Mouse (Mus musculus) lung, embryonic 15.5 days (tissue): ENCODE data around the gene Ephb1. TPM values are rescaled to one million over a fixed set of nuclear protein-coding genes. Genes with fewer than 3 reads are reported as not detected.

Experiments
- ATAC-seq: fragments of 200-750 bp; cut with Nextera tagmentation; 2 replicates; pipeline ENCODE4 v1.8.0; 2017; ENCODE audit warnings: moderate number of reproducible peaks, borderline replicate concordance; ENCODE audit not compliant: low FRiP score, low TSS enrichment; ENCODE audit errors: extremely low read depth
- H3K27ac ChIP-seq: fragments of 300-500 bp; sonication (generic); 2 replicates; pipeline ENCODE4 v1.5.1; 2015; ENCODE audit warnings: moderate library complexity, mild to moderate bottlenecking, inconsistent platforms
- H3K27me3 ChIP-seq: fragments of 300-500 bp; sonication (generic); 2 replicates; pipeline ENCODE4 v1.6.1; 2015; ENCODE audit warnings: inconsistent platforms
- H3K36me3 ChIP-seq: fragments of 300-500 bp; sonication (generic); 2 replicates; pipeline ENCODE4 v1.6.1; 2015; ENCODE audit warnings: inconsistent platforms
- H3K4me1 ChIP-seq: fragments of 300-500 bp; sonication (generic); 2 replicates; pipeline ENCODE4 v1.6.1; 2015; ENCODE audit warnings: inconsistent platforms
- H3K4me2 ChIP-seq: fragments of 300-500 bp; sonication (generic); 2 replicates; pipeline ENCODE4 v1.6.1; 2015; ENCODE audit warnings: inconsistent platforms, mild to moderate bottlenecking, moderate library complexity
- H3K4me3 ChIP-seq: fragments of 300-500 bp; sonication (generic); 2 replicates; pipeline ENCODE4 v1.5.1; 2015; ENCODE audit warnings: mild to moderate bottlenecking, inconsistent platforms
- H3K9ac ChIP-seq: fragments of 300-500 bp; sonication (generic); 2 replicates; pipeline ENCODE4 v1.6.1; 2015; ENCODE audit warnings: inconsistent platforms
- H3K9me3 ChIP-seq: fragments of 300-500 bp; sonication (generic); 2 replicates; pipeline ENCODE4 v1.6.1; 2016; ENCODE audit warnings: inconsistent platforms
- WGBS: fragments of 180-500 bp; shearing (Covaris S2); methylation state at CpG from one replicate; pipeline ENCODE4 v1.1.7; 2015; 5-methylcytosine and 5-hydroxymethylcytosine counted together
- polyA plus RNA-seq: library from polyadenylated mRNA; unstranded; fragments of >200 nt; fragmentation: Nextera tagmentation; extraction: Ambion mirVana; gene quantifications from 2 replicates; pipeline ENCODE4 v1.2.1, GENCODE M21; 2015

Gene Ephb1
- polyA plus RNA-seq, 1 experiment from 2014 or later, result 1.8 TPM

- H3K4me2 ChIP-seq, result no peak overlapping the region
- H3K27me3 ChIP-seq, result no peaks in the 10 kb centered on the region
- H3K9ac ChIP-seq, result no peak overlapping the region
- WGBS, result 66% methylated on average over 6 of the region's 6 CpGs
- no peak overlapping the region for H3K4me3 ChIP-seq
- H3K9me3 ChIP-seq, result no peaks in the 10 kb centered on the region
- H3K4me1 ChIP-seq, result no peaks in the 10 kb centered on the region
- no peak overlapping the region for H3K27ac ChIP-seq
- no peaks in the 10 kb centered on the region for H3K36me3 ChIP-seq
- ATAC-seq, result no peak
Measured at GRCm38 (mm10) chr9:102231248-102231647, 123.2 kb downstream of the Ephb1 start.

GRCm38 (mm10) chr9:102216746-102217566 is 137.5 kb downstream of the Ephb1 start:
- H3K27me3 ChIP-seq, result no peaks in the 10 kb centered on the region
- no peak overlapping the region for H3K27ac ChIP-seq
- WGBS, result 35% methylated on average over 7 of the region's 7 CpGs
- H3K4me2 ChIP-seq, result no peak overlapping the region
- peaks cover 11% of the 10 kb centered on the region for H3K4me1 ChIP-seq
- H3K36me3 ChIP-seq, result no peaks in the 10 kb centered on the region
- peak; percentile 42; the same call in 1 of the 2 replicates for ATAC-seq
- no peak overlapping the region for H3K9ac ChIP-seq
- no peaks in the 10 kb centered on the region for H3K9me3 ChIP-seq
- no peak overlapping the region for H3K4me3 ChIP-seq

DNA sequence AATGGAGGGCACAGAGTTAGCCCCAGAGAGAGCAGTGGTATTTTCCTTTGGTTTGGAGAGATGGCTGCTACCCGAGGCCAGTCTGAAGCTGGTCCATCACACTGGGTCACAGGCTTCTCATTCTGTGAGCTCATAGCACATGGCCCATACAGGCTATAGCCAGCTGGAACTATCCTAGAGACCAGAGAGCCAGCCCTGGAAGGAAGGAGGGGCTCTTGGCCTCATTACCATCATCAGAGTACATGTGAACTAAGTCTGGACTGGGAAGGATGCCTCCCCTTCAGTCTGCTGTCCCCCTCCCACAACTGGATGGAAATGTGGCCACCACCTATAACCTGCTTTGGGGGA is 142.5 kb downstream of the Ephb1 start:
- H3K4me2 ChIP-seq, result no peak overlapping the region
- no peak overlapping the region for H3K9ac ChIP-seq
- H3K27me3 ChIP-seq, result no peaks in the 10 kb centered on the region
- H3K4me3 ChIP-seq, result no peak overlapping the region
- WGBS, result 38% methylated on average over 1 of the region's 1 CpGs
- H3K9me3 ChIP-seq, result no peaks in the 10 kb centered on the region
- ATAC-seq, result no peak
- H3K4me1 ChIP-seq, result peaks cover 11% of the 10 kb centered on the region
- no peak overlapping the region for H3K27ac ChIP-seq
- H3K36me3 ChIP-seq, result no peaks in the 10 kb centered on the region

- H3K36me3 ChIP-seq, result no peaks in the 10 kb centered on the region
- no peak for ATAC-seq
- no peaks in the 10 kb centered on the region for H3K27me3 ChIP-seq
- no peaks in the 10 kb centered on the region for H3K9me3 ChIP-seq
- no peak overlapping the region for H3K27ac ChIP-seq
- WGBS, result 50% methylated on average over 9 of the region's 10 CpGs
- H3K4me3 ChIP-seq, result no peak overlapping the region
- no peak overlapping the region for H3K4me2 ChIP-seq
- H3K4me1 ChIP-seq, result peaks cover 5% of the 10 kb centered on the region
- H3K9ac ChIP-seq, result no peak overlapping the region
Measured at GRCm38 (mm10) chr9:102211296-102212035, 143.0 kb downstream of the Ephb1 start.

DNA sequence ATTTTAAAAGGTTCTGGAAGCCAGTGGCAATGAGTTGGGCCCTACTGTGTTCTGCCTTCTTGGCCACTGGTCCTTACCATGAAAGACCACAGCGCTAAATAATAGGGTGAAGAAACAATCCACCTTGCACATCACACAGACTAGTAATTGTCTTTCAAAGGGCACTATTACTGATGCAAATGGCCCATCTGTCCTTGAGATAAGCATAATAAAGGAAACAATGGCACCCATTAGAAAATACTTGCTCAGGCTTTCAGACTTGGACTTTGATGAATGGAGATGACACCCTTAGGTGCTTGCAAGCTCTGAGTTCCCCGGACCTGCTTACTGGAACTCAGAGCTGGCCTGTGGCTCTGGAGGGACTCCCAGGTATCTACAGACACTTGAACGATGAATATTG is 149.0 kb downstream of the Ephb1 start:
- no peak overlapping the region for H3K27ac ChIP-seq

DNA sequence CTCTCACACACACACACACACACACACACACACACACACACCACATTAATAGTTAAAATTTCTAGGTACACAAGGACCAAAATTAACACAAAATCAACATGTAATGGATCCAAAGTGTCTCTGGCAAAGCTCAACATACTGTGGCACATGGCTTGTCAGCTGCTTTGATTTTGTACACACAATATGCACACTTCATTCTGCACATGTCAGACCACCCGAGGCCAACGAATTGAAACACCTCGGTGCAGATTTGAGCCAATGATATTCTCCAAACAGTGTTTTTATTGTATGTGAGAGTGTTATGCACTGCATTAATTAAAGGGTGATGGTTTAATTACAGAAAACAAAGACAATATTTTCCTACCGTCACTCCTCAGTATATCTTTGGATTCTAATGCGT is 152.6 kb downstream of the Ephb1 start:
- H3K27ac ChIP-seq, result no peak overlapping the region
- no peaks in the 10 kb centered on the region for H3K4me1 ChIP-seq
- no peak for ATAC-seq
- H3K4me2 ChIP-seq, result no peak overlapping the region
- H3K27me3 ChIP-seq, result no peaks in the 10 kb centered on the region
- H3K4me3 ChIP-seq, result no peak overlapping the region
- H3K9me3 ChIP-seq, result no peaks in the 10 kb centered on the region
- no peaks in the 10 kb centered on the region for H3K36me3 ChIP-seq
- H3K9ac ChIP-seq, result no peak overlapping the region
- whole genome bisulfite sequencing, result 79% methylated on average over 5 of the region's 5 CpGs

More for the DNA sequence above, 149.0 kb downstream of the Ephb1 start:
- ATAC-seq, result no peak
- no peaks in the 10 kb centered on the region for H3K4me1 ChIP-seq
- 67% methylated on average over 3 of the region's 3 CpGs for WGBS
- no peak overlapping the region for H3K4me2 ChIP-seq
- no peak overlapping the region for H3K4me3 ChIP-seq
- no peaks in the 10 kb centered on the region for H3K27me3 ChIP-seq
- H3K36me3 ChIP-seq, result no peaks in the 10 kb centered on the region
- H3K9ac ChIP-seq, result no peak overlapping the region
- no peaks in the 10 kb centered on the region for H3K9me3 ChIP-seq

DNA sequence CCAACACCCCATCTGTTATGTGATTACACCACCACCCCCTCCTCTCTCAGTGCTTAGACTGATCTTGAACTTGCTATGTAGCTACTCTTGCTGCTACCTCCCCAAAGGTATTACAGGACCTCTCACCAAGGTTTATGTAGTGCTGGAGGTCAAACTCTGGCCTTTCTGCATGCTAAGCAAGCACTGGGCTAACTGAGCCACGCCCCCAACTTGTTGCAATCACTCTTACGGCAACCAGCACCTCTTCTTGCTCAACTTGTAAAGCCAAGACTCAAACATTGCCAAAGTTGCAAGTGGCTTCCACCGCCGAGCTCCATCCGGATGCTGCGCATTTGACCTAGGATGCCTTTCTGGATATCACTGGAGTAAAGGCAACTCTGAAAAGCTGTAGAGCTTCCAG is 157.6 kb downstream of the Ephb1 start:
- no peaks in the 10 kb centered on the region for H3K27me3 ChIP-seq
- H3K27ac ChIP-seq, result no peak overlapping the region
- no peak overlapping the region for H3K4me2 ChIP-seq
- H3K36me3 ChIP-seq, result no peaks in the 10 kb centered on the region
- no peak for ATAC-seq
- H3K4me1 ChIP-seq, result no peaks in the 10 kb centered on the region
- 79% methylated on average over 6 of the region's 6 CpGs for WGBS
- H3K4me3 ChIP-seq, result no peak overlapping the region
- H3K9me3 ChIP-seq, result no peaks in the 10 kb centered on the region
- H3K9ac ChIP-seq, result no peak overlapping the region

GRCm38 (mm10) chr9:102194063-102194462 is 160.4 kb downstream of the Ephb1 start:
- Histone ChIP-seq H3K4me2 (no peak overlapping the region), H3K27ac (no peak overlapping the region), H3K9ac (no peak overlapping the region), H3K4me1 (peaks cover 6% of the 10 kb centered on the region; the same call in 1 of the 2 replicates), H3K36me3 (no peaks in the 10 kb centered on the region), H3K9me3 (no peaks in the 10 kb centered on the region), H3K27me3 (no peaks in the 10 kb centered on the region), H3K4me3 (no peak overlapping the region)
- WGBS, result 64% methylated on average over 4 of the region's 4 CpGs
- ATAC-seq, result no peak

- Histone ChIP-seq H3K9me3 (no peaks in the 10 kb centered on the region), H3K27me3 (no peaks in the 10 kb centered on the region), H3K4me3 (no peak overlapping the region), H3K9ac (no peak overlapping the region), H3K4me2 (no peak overlapping the region), H3K4me1 (peaks cover 7% of the 10 kb centered on the region; the same call in 1 of the 2 replicates), H3K27ac (no peak overlapping the region), H3K36me3 (no peaks in the 10 kb centered on the region)
- 61% methylated on average over 13 of the region's 13 CpGs for WGBS
- ATAC-seq, result no peak
Measured at GRCm38 (mm10) chr9:102192724-102193685, 161.5 kb downstream of the Ephb1 start.

DNA sequence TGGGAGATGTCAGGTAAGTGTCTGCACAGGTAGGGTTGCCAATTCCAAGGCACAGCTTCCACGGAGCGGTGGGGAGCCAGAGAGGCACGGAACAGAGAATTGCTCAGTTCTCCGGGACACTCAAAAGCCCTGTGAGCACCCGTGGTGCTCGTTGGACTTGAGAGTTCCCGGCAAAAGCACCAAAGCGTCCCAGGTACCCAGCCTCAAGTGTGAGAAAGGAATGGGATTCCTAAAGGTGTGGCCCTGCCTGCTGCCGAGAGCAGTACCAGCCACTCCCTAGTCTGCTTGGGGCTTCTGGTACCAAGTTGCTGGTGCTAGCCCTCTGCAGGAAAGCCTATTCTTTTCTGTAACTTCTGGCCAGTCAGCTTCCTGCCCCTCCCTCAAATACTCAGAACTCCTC is 164.4 kb downstream of the Ephb1 start:
- Histone ChIP-seq H3K4me1 (peaks cover 7% of the 10 kb centered on the region; the same call in 1 of the 2 replicates), H3K9me3 (no peaks in the 10 kb centered on the region), H3K27ac (no peak overlapping the region), H3K27me3 (no peaks in the 10 kb centered on the region), H3K9ac (no peak overlapping the region), H3K4me2 (no peak overlapping the region), H3K36me3 (no peaks in the 10 kb centered on the region), H3K4me3 (no peak overlapping the region)
- no peak for ATAC-seq
- WGBS, result 64% methylated on average over 9 of the region's 9 CpGs

- Histone ChIP-seq H3K27ac (no peak overlapping the region), H3K4me1 (peaks cover 7% of the 10 kb centered on the region; the same call in 1 of the 2 replicates), H3K4me3 (no peak overlapping the region), H3K9ac (no peak overlapping the region), H3K27me3 (no peaks in the 10 kb centered on the region), H3K9me3 (no peaks in the 10 kb centered on the region), H3K4me2 (no peak overlapping the region), H3K36me3 (no peaks in the 10 kb centered on the region)
- ATAC-seq, result no peak
- 40% methylated on average over 11 of the region's 11 CpGs for WGBS
Measured at GRCm38 (mm10) chr9:102189406-102189805, 165.1 kb downstream of the Ephb1 start.
